Mouse (Mus musculus): ENCODE results near the gene Traf5.
A peak's percentile ranks its signal among the peaks of the same experiment; 100 is the strongest.

Traf5 gene

DNA sequence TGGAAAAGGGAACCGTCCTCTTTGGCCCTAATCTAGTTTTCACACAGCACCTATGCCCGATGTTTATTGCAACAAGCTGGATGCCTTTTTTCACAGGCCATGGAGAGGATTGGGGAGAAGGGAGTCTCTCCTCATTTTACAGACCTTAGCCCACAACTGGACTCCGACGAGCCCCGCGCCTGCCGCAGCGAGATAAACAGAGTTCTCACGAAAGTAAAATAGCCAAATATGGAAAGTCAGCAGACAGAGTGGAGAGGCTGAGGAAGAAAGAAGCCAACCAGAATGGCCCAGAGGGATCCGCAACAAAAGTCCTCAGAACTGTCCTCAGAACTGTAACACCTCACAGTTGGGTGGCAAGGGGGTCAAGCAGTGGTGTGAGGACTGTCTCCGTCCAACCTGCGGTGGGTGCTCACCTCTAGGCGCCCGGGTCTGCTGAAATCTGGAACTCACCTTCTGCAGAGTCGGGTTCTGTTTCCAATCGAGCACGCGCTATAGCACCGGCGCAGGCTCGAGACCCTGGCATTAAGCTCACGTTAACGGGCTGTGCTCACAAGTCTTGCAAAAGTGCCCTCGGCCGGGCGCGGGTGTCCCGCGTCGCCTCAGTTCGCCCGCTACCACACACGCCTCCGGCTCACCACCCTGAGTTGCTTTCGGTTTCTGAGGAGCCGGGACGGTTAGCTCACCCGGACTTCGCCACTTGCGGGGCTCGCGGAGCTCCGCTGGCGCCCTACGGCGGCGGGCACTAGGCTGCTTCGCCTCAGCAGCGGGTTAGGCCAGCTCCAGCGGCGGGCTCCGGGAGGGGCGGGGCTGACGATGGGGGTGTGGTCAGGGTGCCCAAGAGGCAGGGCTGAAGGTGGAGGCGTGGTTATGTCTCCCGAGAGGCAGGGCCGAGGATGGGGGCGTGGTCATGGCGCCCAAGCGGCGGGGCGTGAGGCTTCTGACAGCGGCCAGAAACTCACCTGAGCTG lies at the start of gene Traf5:
Traf5 (minus strand) TSS at position 754 of the 967 bp plus-strand sequence.
- DNase-seq (ENCODE audit: low read depth), result peak; percentile 97

DNA sequence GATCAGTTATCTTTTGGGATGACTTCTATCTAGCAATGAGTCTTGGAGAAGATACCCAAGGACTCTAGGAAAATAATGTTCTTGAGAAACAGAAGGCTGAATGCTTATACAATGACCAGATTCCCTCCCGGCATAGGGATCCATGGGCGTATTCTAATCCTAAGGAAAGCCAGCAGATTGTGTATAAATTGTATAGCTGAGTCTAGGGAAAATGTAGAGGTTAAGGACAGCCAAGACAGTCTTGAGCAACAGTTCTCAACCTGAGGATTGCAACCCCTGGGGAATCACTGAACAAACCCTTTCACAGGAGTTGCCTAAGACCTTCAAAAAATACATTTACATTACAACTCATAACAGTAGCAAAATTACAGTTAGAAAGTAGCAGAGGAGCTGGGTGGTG lies 48.0 kb upstream of the Traf5 start:
- DNase-seq (ENCODE audit: low read depth), result no peak

DNA sequence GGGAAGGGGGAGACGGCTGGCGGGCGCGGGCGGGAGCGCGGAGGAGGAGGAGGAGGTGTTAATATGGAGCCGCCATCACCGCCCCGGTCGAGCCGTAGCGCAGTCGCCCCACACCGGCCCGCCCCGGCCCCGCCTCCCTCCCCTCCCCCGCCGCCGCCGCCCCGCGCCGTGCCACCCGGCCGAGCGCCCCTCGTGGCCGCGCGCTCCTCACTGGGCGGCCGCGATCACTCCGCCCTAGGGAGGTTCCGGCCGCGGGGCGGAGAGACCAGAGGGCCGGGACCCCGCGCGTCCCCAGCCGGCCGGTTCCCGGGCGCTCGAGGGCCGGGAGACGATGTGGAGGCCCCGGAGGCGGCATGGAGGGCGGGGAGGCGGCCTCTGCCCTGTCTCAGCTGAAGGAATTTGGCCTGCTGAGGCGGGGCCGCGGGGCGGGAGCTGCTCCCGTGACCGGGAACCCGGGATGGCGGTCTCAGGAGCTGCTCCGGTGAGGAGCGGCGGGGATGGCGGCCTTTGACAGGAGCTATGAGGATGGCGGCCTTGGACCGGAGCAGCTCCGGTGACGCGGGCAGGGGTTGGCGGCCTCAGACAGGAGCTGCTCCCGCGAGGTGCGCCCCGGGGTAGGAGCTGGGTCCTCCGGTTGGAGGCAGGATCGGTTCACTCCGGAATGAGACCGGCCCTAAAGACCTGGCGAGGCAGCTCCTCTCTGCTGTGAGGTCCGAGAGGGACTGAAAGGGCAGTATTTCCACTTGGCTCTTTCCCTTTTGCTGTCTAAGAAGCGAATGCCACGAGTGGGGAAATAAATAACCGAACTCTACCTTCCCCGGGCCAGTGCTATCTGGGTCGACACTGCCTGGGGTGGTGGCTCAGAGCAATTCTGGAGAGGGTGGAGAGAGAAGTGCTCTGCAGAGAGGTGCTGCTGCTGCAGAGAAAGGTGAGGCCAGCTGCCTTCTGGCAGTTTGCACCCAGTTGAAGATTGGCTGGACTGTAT lies 45.9 kb upstream of the Traf5 start, which contains the start of gene Rcor3:
Rcor3 (minus strand) TSS at position 137 of the 985 bp plus-strand sequence.
- peak; percentile 64 for DNase-seq (ENCODE audit: low read depth)

DNA sequence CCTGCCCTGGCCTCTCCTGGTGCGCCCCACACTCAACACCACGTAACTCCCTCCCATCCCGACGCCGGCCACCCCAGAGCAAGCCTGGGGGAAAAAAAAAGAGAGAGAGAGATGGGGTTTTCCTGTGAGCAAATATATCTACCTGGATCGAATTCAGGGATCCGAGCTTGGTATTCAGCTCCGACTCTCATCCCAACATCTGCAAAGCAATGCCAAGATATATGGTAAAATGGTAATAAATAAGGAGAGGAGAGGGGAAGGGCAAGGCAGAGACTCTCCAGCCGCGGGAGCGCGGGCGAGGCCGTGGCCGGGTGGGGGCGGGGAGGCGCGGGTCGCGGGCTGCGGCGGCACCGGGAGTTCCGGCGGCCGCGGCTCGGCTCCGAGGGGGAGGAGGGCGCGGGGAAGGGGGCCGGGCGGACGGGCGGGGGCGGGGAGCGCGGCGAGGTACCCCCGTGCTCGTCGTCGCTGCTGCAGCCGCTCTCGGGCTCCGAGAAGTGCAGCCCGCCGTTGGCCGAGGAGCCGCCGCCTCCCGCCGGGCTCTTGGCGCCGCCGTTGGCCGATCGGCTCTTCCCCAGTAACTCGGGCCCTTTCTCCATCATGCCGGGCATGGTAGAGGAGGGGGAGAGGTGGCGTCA lies 45.0 kb upstream of the Traf5 start:
- DNase-seq (ENCODE audit: low read depth), result no peak

DNA sequence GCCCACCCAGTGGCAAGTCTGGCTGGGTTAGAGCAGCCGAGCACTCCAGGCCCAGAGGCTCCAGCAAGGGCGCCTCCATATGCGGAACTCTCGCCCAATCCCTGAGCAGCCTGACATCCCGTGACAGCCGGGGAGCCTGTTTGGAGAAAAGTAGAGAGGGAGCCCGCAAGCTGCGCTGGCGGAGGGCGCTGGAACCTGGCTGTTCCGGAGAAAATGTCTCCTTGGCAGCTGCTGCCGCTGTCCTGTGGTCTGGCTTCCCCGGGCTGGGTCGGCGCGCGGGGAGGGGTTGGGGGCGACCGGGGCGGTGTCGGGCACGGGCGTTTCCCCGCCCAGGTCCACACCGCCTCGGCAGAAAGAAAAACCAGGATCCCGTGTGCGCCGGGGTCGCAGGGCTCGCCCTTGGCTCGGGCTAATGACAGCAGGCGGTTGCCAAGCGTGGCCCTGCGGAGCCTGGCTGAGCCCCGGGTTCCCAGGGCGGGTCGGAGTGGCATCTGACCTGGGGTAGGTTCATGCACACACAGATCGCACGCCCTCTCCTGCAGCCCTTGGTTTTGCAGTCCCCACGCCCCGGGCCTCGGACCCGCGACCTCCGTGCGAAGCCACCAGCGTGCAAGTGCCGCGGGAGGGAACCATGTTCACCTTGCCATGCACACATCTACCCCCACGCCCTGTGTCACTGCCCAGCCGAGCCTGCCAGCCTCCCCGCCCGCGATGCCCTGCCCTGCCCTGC lies 44.4 kb upstream of the Traf5 start:
- peak; percentile 72 for DNase-seq (ENCODE audit: low read depth)

DNA sequence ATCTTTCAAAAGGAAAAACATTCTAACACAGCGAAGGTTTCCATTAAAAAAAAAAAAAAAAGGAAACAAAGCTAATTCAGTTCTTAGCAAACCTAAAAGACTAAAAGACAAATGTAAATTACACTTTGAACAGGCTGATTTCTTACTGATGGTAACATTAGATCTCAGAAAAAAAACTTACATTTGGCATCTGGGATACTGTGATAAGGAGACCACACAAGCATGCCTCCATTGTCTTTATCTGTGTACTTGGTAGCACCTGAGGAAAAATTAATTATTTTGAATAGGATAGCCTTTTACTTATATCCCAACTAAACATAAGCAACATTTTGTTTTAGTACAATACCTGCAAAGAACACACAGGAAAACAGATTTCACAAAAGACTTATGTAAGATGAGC lies 37.8 kb upstream of the Traf5 start:
- no peak for DNase-seq (ENCODE audit: low read depth)

DNA sequence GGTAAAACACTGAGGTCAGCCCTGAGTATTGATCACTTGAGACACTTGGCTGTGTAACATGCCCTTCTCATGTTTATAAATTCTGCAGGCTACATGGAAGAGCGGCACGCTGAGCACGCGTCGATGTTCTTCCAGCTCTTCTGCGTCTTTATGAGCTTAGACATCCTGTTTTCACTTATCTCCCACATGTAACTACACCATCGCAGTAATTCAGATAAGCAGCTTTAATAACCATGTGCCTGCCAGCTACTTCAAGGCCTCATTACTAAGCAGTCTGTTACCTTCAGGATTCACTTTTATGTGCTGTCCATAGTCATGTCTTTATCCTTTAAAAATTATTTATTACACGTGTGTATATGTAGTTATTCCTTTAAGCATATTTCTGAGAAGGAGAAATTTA lies 36.0 kb upstream of the Traf5 start:
- no peak for DNase-seq (ENCODE audit: low read depth)

DNA sequence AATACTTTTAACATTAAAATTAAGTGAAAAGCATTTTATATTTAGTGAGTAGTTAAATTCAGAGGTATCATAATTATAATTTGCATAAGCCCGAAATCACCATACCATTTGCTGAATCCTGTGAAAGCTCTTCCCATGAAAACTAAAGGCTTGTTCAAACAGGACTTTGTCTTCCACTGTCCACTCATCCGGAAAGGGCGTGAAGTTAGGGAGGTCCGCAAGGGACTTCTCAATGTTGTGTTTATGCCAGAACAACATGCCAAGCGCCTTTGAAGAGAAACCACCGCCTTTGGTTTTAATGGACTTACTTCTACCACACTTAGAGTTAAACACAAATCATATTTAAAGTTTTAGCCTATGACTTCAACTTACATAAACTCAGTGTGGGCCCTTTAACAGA lies 33.4 kb upstream of the Traf5 start:
- no peak for DNase-seq (ENCODE audit: low read depth)

DNA sequence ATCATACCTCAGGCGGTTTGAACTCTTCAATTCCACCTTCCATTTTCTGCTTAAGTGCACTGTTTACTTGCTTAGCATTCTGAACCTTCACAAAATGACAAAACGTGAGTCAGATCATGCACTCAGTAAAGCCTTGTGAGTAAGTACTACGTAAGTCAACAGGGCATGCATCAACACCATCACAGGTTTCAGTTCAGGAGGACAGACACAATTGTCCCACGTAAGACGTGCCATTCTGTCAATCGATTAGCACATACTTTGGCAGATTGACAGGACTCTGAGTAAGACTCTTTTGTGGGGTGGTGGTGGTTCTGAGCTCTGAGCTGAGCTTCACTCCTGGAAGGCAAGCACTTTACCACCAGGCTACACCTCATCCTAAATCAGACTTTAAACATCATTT lies 23.9 kb upstream of the Traf5 start:
- no peak for DNase-seq (ENCODE audit: low read depth)

DNA sequence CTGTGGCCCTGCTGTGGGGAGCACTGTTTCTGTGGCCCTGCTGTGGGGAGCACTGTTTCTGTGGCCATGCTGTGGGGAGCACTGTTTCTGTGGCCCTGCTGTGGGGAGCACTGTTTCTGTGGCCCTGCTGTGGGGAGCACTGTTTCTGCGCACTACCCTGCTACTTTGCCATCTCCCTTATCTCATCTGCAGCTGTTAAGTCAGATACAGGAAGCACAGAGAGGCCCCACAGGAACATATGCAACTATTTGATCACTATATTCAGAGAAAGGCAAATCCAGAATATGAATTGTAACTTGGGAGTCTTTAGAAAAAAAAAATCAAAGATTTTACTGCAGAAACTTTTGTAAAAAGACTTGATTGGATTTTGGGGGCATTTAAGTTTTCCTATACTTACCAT lies 23.0 kb upstream of the Traf5 start:
- DNase-seq (ENCODE audit: low read depth), result no peak

DNA sequence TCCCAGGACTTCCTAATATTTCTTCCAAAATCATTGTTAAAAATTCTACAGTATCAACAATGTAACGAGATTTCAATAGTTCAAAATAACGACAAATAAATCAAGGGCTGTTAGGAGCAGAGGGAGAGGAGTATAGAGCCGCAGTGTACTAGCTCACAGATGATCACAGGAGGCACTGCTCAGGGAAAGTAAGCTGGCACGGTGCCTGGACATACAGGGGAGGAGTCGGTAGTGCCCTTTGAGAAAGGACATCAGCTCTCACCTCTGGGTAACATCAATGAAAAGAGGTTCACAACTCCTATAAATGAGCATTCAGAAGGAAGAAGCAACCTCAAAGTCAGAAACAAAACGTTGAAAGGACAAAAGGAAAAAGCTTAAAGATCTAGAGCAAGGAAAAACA lies 16.8 kb upstream of the Traf5 start:
- no peak for DNase-seq (ENCODE audit: low read depth)

DNA sequence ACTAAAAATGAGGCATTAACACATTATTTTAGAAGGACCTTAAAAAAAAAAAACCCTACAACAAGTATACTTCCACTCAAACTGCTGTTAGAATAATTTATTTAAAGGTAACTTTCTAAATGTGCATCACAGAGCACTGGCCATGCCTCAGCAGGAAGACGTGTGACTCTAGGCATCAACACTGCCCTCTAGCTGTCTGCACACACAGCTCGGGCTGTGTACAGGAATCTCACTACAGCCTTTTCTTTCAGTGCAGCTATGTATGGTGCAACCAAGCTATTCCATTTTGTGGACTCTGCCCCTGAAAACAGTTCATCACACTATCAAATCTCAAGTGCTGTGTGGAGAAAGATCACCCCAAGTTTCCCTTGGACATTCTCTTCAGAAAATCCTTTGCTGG lies 15.0 kb upstream of the Traf5 start:
- DNase-seq (ENCODE audit: low read depth), result peak; percentile 68

DNA sequence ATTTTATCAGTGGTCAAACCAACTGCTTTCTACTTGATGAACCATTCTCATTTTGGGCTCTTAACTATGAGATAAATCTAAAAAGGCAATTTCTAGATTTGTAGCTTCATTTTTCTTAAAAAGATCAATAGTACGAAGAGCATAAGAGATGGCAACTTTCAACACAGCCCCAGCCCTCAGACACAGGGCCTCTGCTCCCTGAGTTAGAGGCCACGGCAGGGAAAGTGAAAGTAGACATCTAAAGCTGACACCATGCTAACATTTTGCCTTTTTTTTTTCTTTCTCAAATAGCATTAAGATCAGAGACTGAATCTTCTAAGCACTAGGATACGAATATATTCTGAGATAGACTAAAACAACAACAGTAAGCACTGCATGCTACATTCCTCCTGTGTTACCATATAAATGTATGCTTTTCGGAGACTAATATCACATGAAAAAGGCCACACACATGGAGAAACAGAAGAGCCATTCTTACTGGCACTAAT lies 13.6 kb upstream of the Traf5 start:
- peak; percentile 65 for DNase-seq (ENCODE audit: low read depth)

DNA sequence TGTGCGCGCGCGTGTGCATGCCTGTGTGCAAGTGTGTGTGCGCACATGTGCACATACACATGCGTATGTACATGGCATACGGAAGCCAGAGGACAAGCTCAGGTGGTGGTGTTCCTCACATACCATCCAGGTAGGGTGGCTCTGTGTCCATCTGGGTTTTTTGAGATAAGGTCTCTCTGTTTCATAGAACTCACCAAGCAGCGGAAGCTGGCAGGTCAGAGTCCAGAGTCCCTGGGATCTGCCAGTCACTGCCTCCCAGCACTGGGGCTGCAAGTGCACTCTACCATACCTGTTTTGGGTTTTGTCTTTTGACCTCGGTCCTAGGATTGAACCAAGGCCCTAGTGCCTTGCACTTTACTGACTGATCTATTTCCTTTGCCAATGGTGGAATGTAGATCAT lies 11.7 kb upstream of the Traf5 start:
- DNase-seq (ENCODE audit: low read depth), result no peak

DNA sequence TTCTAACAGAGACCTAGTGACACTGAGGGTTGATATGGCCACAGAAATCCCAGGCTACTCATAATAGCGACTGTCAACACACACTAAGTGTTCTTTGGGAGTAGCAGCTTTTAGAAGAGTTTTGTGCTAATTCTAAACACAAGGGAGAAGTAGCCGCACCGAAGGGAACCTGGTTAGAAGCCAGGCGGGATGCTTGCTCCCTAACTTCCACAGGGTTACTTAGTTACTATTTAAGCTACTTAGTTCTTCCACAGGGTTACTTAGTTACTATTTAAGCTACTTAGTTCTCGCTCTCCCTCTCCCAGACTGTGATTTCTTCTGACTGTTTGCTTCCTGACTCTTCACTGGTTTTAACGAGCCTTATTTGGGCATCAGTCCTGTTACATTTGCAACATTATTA lies 10.8 kb upstream of the Traf5 start:
- no peak for DNase-seq (ENCODE audit: low read depth)

DNA sequence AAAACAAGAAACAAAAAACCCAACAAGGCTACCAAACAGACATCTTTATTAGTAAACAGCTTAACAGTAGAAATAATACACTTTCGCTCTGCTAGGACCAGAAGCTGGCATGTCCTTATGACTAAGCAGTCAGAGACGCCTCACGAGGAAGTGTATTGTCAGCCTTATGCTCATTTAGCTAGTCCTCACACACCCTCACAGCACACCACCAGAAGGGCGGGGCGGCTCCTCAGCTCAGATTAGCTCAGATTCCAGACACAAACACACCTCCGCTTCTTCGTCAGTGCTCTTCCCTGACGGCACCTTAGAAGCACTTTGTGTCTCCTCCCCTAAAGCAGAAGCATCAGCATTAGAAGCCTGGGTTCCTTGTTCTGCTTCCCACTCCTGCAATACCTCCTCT lies 9.0 kb upstream of the Traf5 start:
- DNase-seq (ENCODE audit: low read depth), result no peak

DNA sequence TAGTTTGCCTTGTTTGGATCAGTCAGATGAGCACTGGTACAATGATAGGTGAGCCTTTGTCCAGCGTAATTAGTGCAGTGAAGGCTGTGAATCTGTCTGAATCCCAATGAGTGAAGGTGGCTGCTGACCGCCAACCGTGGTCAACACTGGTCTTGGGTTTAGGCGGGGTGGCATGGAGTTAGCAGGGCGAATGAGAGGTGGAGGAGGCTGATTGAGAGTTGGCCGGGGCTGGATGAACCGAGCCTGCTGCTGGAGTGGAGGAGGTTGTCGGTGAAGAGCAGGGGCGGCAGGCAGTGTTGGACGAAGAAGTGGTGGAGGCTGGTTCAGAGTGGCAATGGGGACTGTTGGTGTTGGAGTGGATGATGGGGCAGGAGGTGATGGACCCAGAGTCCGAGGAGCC lies 8.4 kb upstream of the Traf5 start:
- no peak for DNase-seq (ENCODE audit: low read depth)

DNA sequence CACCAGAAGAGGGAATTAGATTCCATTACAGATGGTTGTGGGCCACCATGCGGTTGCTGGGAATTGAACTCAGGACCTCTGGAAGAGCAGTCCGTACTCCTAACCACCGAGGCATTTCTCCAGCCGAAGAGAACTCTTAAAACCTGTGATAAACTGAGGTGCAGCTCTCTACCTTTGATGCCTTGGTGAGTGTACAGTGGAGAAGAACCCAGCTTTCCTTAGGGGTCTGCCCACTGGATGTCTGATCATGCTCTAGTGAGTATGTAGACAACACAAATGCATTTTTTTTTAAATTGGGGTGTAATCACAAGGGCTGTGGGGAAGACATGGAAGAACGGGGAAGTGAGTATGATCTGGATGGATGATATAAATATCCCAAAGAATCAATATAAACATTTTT lies 3.3 kb upstream of the Traf5 start:
- DNase-seq (ENCODE audit: low read depth), result no peak

DNA sequence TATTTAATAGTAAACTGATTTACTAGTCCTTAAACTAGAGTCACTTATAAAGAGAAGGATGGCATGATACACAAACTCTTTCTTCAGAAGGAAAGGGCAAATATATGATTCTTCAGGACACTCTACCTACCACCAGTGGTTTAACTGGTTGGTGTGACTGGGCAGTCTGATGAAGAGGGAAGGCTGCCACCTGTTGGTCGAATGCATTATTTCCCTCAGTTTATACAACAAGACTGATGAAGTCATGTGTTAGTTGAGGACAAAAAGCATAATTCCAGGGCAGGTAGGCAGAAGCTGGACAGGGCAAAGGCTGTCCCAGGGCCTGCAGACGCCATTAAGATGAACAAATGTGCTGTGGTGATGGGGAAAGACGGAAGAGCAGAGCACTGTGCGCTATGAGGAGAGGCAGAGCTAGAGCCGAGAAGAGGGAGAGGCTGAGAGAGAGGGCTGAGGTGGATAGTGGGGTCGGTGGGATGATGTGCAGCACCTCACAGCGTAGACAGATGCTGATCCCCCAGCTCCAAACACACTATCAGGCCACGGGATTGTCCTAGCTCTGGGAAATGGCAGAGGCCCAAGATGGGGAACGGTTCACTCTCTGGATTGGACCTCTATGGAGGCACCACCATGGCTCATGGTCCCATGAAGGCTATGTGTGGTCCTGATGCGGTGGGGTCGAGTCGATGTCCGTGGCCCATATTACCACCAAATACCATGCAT lies 2.3 kb upstream of the Traf5 start:
- DNase-seq (ENCODE audit: low read depth), result peak; percentile 87

DNA sequence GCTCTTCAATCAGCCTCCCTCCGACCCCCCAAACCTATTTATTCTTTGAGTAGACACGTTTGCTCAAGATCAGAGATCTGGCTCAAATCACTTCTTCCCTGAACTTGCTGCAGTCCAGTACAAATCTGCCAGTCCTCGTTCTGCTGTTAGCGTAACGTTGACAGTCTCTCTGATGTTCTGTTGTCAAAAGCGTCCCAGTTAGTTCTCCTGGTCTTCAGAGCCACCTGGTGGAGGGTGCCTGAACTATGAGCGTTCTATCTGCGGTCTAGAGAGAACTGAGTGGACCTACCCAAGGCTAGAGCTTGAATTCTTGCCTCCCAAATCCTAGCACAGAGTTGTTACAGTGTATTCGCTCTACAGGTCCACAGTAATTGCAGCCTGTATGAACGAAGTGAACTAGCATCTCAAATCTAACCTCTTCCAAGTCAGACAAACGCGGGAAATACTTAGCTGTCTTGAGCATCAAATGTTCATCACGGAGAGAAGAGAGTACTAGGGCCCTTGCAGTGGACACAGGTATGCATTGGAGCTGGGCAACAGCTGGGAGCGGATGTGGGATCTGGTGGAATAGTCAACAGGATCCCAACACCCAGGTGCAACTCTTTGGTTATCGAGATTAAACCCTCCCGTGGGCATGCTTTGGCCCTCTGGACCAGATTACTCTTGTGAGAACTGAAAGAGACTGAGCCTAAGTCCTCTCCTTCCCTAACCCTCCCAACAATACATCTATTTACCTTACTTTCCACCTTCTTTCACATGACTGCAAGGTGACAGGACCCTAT lies 711 bp upstream of the Traf5 start:
- DNase-seq (ENCODE audit: low read depth), result peak; percentile 93

Measured in naive thymus-derived CD4-positive, alpha-beta T cell, adult 2 months (primary cell).